Mouse (Mus musculus) thymus, adult 2 months (tissue): ENCODE measurements around the gene Slc6a16. TPM values are rescaled to one million over a fixed set of nuclear protein-coding genes. Genes with fewer than 3 reads are reported as not detected.

Experiments
- DNase-seq: peaks from one replicate; pipeline ENCODE4 v3.0.0; 2021
- H3K27ac ChIP-seq: fragments of 200-500 bp; 2 replicates; pipeline ENCODE4 v1.5.1; 2012; ENCODE audit warnings: low read length, control low read depth; ENCODE audit not compliant: control insufficient read depth, insufficient read depth
- H3K27me3 ChIP-seq: fragments of 200-500 bp; 2 replicates; pipeline ENCODE4 v1.6.1; 2012; ENCODE audit warnings: mild to moderate bottlenecking, low read length, moderate library complexity, mixed read lengths; ENCODE audit not compliant: control insufficient read depth, insufficient read depth
- H3K36me3 ChIP-seq: fragments of 200-500 bp; 2 replicates; pipeline ENCODE4 v1.6.1; 2012; ENCODE audit warnings: mild to moderate bottlenecking, low read length, moderate library complexity; ENCODE audit not compliant: control insufficient read depth, insufficient read depth
- H3K4me1 ChIP-seq: fragments of 200-500 bp; replicated peaks from 2 replicates; pipeline ENCODE4 v1.6.1; 2012; ENCODE audit warnings: low read length; ENCODE audit not compliant: control insufficient read depth, insufficient read depth
- H3K4me3 ChIP-seq: fragments of 200-500 bp; 2 replicates; pipeline ENCODE4 v1.5.1; 2012; ENCODE audit warnings: mild to moderate bottlenecking, low read length, control low read depth, moderate library complexity; ENCODE audit not compliant: control insufficient read depth, insufficient read depth
- CTCF ChIP-seq: fragments of 200-500 bp; IDR thresholded peaks from 2 replicates; pipeline ENCODE4 v1.5.1; 2012; ENCODE audit warnings: mild to moderate bottlenecking, control low read depth, low read length, moderate library complexity, borderline replicate concordance; ENCODE audit not compliant: control insufficient read depth, poor library complexity, insufficient read depth; ENCODE audit errors: extremely low read depth
- POLR2A ChIP-seq: fragments of 200-500 bp; IDR thresholded peaks from 2 replicates; pipeline ENCODE4 v1.6.1; 2012; ENCODE audit warnings: mild to moderate bottlenecking, low read length, control low read depth, moderate library complexity; ENCODE audit not compliant: control insufficient read depth, poor library complexity, insufficient read depth; ENCODE audit errors: extremely low read depth
- WGBS: fragments of 180-500 bp; shearing (Covaris S2); methylation state at CpG from one replicate; pipeline ENCODE4 v1.1.7; 2018; 5-methylcytosine and 5-hydroxymethylcytosine counted together
- polyA plus RNA-seq: library from polyadenylated mRNA; depleted of rRNA; stranded (reverse); fragments of >200 nt; gene quantifications from 2 replicates; pipeline ENCODE4 v1.2.3, GENCODE M21; 2012

Gene Slc6a16
- polyA plus RNA-seq, 1 experiment = 0.30 TPM

DNA sequence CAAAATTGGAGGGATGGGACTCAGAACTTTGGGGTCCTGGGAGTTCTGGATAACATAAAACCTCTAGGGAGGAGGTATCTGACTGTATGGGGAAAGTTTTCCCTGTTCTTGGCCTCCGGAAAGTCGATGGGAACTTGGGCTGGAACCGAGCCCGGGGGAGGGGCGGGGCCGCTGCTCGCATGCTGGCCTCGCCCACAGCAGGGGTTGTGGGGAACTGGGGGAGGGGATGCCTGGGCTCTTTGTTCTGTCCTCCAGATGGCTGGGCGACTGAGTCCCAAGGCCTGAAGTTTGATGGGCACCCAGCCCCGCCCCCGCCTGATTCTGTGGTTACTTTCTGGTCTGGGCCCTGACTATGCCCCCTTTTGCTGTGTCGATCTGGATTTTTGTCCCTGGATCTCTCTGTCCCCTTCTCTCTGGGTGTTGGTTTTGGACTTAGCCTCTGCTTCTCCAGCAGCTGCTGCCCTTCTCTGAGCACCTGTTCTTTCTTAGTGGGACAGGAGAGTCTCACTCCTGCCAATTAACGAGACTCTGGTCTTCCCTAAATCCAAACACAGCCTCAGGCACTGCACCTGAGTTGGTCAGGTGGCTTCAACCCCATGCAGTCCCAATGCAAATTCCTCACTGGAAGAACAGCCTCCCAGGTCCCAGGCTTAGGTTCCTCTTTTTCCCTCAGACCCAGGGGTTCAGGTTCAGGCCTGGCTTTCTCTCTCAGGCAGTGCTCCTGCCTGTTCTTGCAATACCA, 24.3 kb upstream of the Slc6a16 start:
- no peak for DNase-seq
- H3K4me1 ChIP-seq = peaks cover 2% of the 10 kb centered on the region
- no peak overlapping the region for H3K27ac ChIP-seq
- TF ChIP-seq CTCF (no peak), POLR2A (no peak)
- H3K27me3 ChIP-seq = peaks cover 8% of the 10 kb centered on the region; the same call in 1 of the 2 replicates
- H3K4me3 ChIP-seq = no peak overlapping the region
- H3K36me3 ChIP-seq = no peaks in the 10 kb centered on the region
- WGBS = 6% methylated on average over 13 of the region's 13 CpGs

- WGBS = 37% methylated on average over 2 of the region's 2 CpGs
- no peak overlapping the region for H3K4me3 ChIP-seq
- H3K36me3 ChIP-seq = no peaks in the 10 kb centered on the region
- no peaks in the 10 kb centered on the region; the same call in 1 of the 2 replicates for H3K27me3 ChIP-seq
- DNase-seq = no peak
- no peaks in the 10 kb centered on the region for H3K4me1 ChIP-seq
- H3K27ac ChIP-seq = no peak overlapping the region
- TF ChIP-seq CTCF = no peak
- TF ChIP-seq POLR2A = no peak
Measured at GRCm38 (mm10) chr7:45221680-45222079, 19.2 kb upstream of the Slc6a16 start.

DNA sequence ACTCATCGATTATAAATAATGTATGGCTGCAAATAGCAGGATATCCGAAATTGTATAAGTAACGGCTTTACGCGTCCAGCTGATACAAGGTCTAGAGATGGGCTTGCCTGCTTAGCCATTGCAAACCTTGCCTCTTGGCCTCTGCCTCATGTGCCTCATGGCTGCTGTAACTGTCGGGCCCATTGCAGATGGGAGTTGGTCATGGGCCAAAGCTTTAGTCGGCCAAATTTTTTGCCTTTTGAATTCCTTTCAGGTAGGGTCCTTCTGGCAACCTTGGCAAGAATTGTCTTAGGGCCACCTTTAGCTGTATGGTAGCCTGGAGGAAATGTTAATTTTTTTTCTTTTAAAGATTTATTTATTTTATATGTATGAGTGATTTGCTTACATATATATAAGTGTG, 16.1 kb upstream of the Slc6a16 start:
- Histone ChIP-seq H3K27ac (no peak overlapping the region), H3K4me1 (0 out of 2 replicates have a peak, but pooled peaks cover 7% of the 10 kb centered on the region), H3K4me3 (no peak overlapping the region), H3K27me3 (no peaks in the 10 kb centered on the region), H3K36me3 (no peaks in the 10 kb centered on the region)
- DNase-seq = no peak
- no peak for TF ChIP-seq POLR2A
- no peak for TF ChIP-seq CTCF
- 98% methylated on average over 7 of the region's 7 CpGs for WGBS

GRCm38 (mm10) chr7:45226421-45226820, 14.5 kb upstream of the Slc6a16 start:
- H3K4me1 ChIP-seq = 0 out of 2 replicates have a peak, but pooled peaks cover 7% of the 10 kb centered on the region
- TF ChIP-seq POLR2A = no peak
- no peak for TF ChIP-seq CTCF
- H3K27me3 ChIP-seq = no peaks in the 10 kb centered on the region
- no peak overlapping the region for H3K4me3 ChIP-seq
- DNase-seq = no peak
- no peak overlapping the region for H3K27ac ChIP-seq
- 97% methylated on average over 5 of the region's 5 CpGs for WGBS
- H3K36me3 ChIP-seq = no peaks in the 10 kb centered on the region

- Histone ChIP-seq H3K27ac (no peak overlapping the region), H3K4me1 (0 out of 2 replicates have a peak, but pooled peaks cover 7% of the 10 kb centered on the region), H3K4me3 (no peak overlapping the region), H3K36me3 (no peaks in the 10 kb centered on the region), H3K27me3 (no peaks in the 10 kb centered on the region)
- WGBS = 96% methylated on average over 18 of the region's 18 CpGs
- DNase-seq = no peak
- no peak for TF ChIP-seq CTCF
- TF ChIP-seq POLR2A = no peak
Measured at GRCm38 (mm10) chr7:45228548-45228947, 12.3 kb upstream of the Slc6a16 start.

- H3K36me3 ChIP-seq = no peaks in the 10 kb centered on the region
- 0 out of 2 replicates have a peak, but pooled peaks cover 7% of the 10 kb centered on the region for H3K4me1 ChIP-seq
- no peaks in the 10 kb centered on the region for H3K27me3 ChIP-seq
- no peak for DNase-seq
- no peak for TF ChIP-seq POLR2A
- TF ChIP-seq CTCF = no peak
- H3K27ac ChIP-seq = no peak overlapping the region
- 95% methylated on average over 8 of the region's 8 CpGs for WGBS
- no peak overlapping the region for H3K4me3 ChIP-seq
Measured at GRCm38 (mm10) chr7:45229046-45229445, 11.8 kb upstream of the Slc6a16 start.
